Comparison of ENCODE assay signal across 21 mouse cellular contexts in genomic region chr4:145230647-145231046, GRCm38 (mm10). TPM values are rescaled to one million over a fixed set of nuclear protein-coding genes. Genes with fewer than 3 reads are reported as not detected.
DNase-seq lines count a peak whose midpoint lies in the region; TF ChIP-seq lines count a peak whose summit lies in the region.
"Had no signal": no experiment of that assay in that cellular context is flagged by ENCODE, and none has a peak within 500 bp of the region (broad histone marks: within the 10 kb centered on the region; RNA-seq: fewer than 3 reads in every experiment).

No protein-coding gene starts in this region.

- no peak overlapping the region for H3K9ac ChIP-seq in heart, adult 2 months (ENCODE audit: low read depth, low read length)
- H3K9ac ChIP-seq: forebrain, embryonic 13.5 days; hindbrain, embryonic 12.5 days; hindbrain, embryonic 15.5 days had no signal

- TF ChIP-seq POLR2A in heart, adult 2 months (IDR thresholded peaks at IDR 0.05; ENCODE audit: insufficient read depth, low read depth, low read length): no peak
- TF ChIP-seq POLR2A in spleen, adult 2 months (IDR thresholded peaks at IDR 0.05; ENCODE audit: low read depth, low read length): no peak

- H3K4me3 ChIP-seq in heart, adult 2 months: no peak overlapping the region
- no peak overlapping the region for H3K4me3 ChIP-seq in spleen, adult 2 months (ENCODE audit: extremely low read depth, insufficient read depth, insufficient read length)
- H3K4me3 ChIP-seq: forebrain, embryonic 10.5 days; forebrain, embryonic 13.5 days; hindbrain, embryonic 12.5 days; hindbrain, embryonic 15.5 days had no signal

- peak overlapping the region; percentile 5; the same call in 1 of the 2 replicates for H3K27ac ChIP-seq in heart, adult 2 months
- peak overlapping the region; percentile 7; the same call in 1 of the 2 replicates for H3K27ac ChIP-seq in spleen, adult 2 months (ENCODE audit: insufficient read depth, low read length)
- H3K27ac ChIP-seq: forebrain, embryonic 10.5 days; forebrain, embryonic 13.5 days; hindbrain, embryonic 12.5 days; hindbrain, embryonic 15.5 days had no signal

- no peak for TF ChIP-seq CTCF in heart, adult 2 months (IDR thresholded peaks at IDR 0.05)
- TF ChIP-seq CTCF in spleen, adult 2 months (IDR thresholded peaks at IDR 0.05; ENCODE audit: extremely low read depth, insufficient read depth, insufficient read length, insufficient replicate concordance): no peak

- no peaks in the 10 kb centered on the region for H3K36me3 ChIP-seq in heart, adult 2 months (ENCODE audit: control insufficient read depth, insufficient read depth, low read length)
- H3K36me3 ChIP-seq in spleen, adult 2 months (ENCODE audit: control insufficient read depth, insufficient read depth, low read length): no peaks in the 10 kb centered on the region
- H3K36me3 ChIP-seq: forebrain, embryonic 10.5 days; G1E; hindbrain, embryonic 12.5 days; hindbrain, embryonic 15.5 days had no signal

- H3K4me1 ChIP-seq in heart, adult 2 months (ENCODE audit: control insufficient read depth, insufficient read depth, low read length): peaks cover 23% of the 10 kb centered on the region
- H3K4me1 ChIP-seq in spleen, adult 2 months (ENCODE audit: control insufficient read depth, insufficient read depth, insufficient read length): peaks cover 34% of the 10 kb centered on the region; the same call in 1 of the 2 replicates
- H3K4me1 ChIP-seq: forebrain, embryonic 13.5 days; hindbrain, embryonic 12.5 days; hindbrain, embryonic 15.5 days had no signal

- intact Hi-C loops in heart, adult 2 months (cut with DNase I): no loop called here

- 66% methylated on average over 2 of the region's 2 CpGs for WGBS in heart, adult 2 months
- WGBS in spleen, adult 2 months: 96% methylated on average over 2 of the region's 2 CpGs

- no peak for DNase-seq in heart, adult 2 months
- no peak for DNase-seq in heart, adult 9 months (ENCODE audit: low spot score in 2 of 2)
- DNase-seq in spleen, adult 2 months (ENCODE audit: low read depth in 1 of 2, low spot score in 2 of 2): no peak
- no peak for DNase-seq in spleen, postnatal 36 days (ENCODE audit: low spot score in 2 of 2)
- DNase-seq in natural killer cell, adult 2 months (ENCODE audit: low spot score in 2 of 2): peak; percentile 42 to 60
- no peak for DNase-seq in right cerebral cortex, adult 18-20 months
- DNase-seq in adrenal gland, adult 2 months: no peak
- DNase-seq: adrenal gland, postnatal 14 days; B cell, adult 2 months; cerebellum, adult 18-20 months; cerebellum, adult 9-10 months; cerebellum, postnatal 14 days; gastrocnemius, postnatal 14 days; heart, adult 18-20 months had no signal

- H3K79me2 ChIP-seq in heart, adult 2 months (replicated peaks; ENCODE audit: control insufficient read depth, insufficient read depth, low read length): no peaks in the 10 kb centered on the region

- H3K27me3 ChIP-seq in heart, adult 2 months (ENCODE audit: control insufficient read depth, insufficient read depth, low read length): no peaks in the 10 kb centered on the region
- no peaks in the 10 kb centered on the region for H3K27me3 ChIP-seq in spleen, adult 2 months (ENCODE audit: control insufficient read depth, insufficient read depth, low read length)
- H3K27me3 ChIP-seq: CH12.LX; forebrain, embryonic 13.5 days; hindbrain, embryonic 12.5 days; hindbrain, embryonic 15.5 days; Patski had no signal

- no peak for TF ChIP-seq EP300 in heart, adult 2 months (IDR thresholded peaks at IDR 0.05; ENCODE audit: insufficient read depth, low read depth, low read length)

RNA-seq across cellular contexts. Expression of gene Tnfrsf1b, which starts 16.0 kb away (rescaled TPM):
- total RNA-seq in heart, adult 2 months (2021): 1 to 10 TPM; 4.8 to 5.4 TPM
- 7.6 and 10.9 TPM in 2 replicates for polyA plus RNA-seq in heart, adult 2 months (2012; rRNA removed)
- 45.9 and 63.4 TPM in 2 replicates for polyA plus RNA-seq in spleen, adult 2 months (2012; rRNA removed)
- 10 to 100 TPM in 1 of 2 experiments, 1 to 10 TPM in 1; 6.9 to 10.6 TPM for total RNA-seq in adrenal gland, adult 2 months (2021)
- polyA plus RNA-seq in adrenal gland, adult 2 months (2012; rRNA removed): 13.2 and 14.7 TPM in 2 replicates
- total RNA-seq: G1E had no signal
- polyA plus RNA-seq: G1E had no signal

RNA-seq across cellular contexts. Expression of gene Vps13d, which starts 35.8 kb away (rescaled TPM):
- total RNA-seq in heart, adult 2 months (2021): 10 to 100 TPM; 65.8 to 77.1 TPM
- polyA plus RNA-seq in heart, adult 2 months (2012; rRNA removed): 24.8 and 41.5 TPM in 2 replicates
- polyA plus RNA-seq in spleen, adult 2 months (2012; rRNA removed): 10.2 and 12.1 TPM in 2 replicates
- 10 to 100 TPM; 49.7 to 56.2 TPM for total RNA-seq in adrenal gland, adult 2 months (2021)
- 10.2 and 13.3 TPM in 2 replicates for polyA plus RNA-seq in adrenal gland, adult 2 months (2012; rRNA removed)

Comparison
In these comparisons a context has a peak if more than half of its experiments do, and no peak if none do; other contexts are left out.
1. DNase-seq: peak in natural killer cell, adult 2 months (2 of 2); none in heart, adult 2 months (0 of 2), heart, adult 9 months (0 of 2), spleen, adult 2 months (0 of 2), spleen, postnatal 36 days (0 of 2), right cerebral cortex, adult 18-20 months (single experiment) and adrenal gland, adult 2 months (single experiment).